Mouse (Mus musculus): Measurements from ENCODE around the gene Knstrn.

- TF ChIP-seq ZNF384 (IDR thresholded peaks at IDR 0.05; ENCODE audit: low read depth, low read length) (no peak), HCFC1 (IDR thresholded peaks at IDR 0.05; ENCODE audit: borderline replicate concordance, insufficient read depth, low read length) (no peak), CHD2 (IDR thresholded peaks at IDR 0.05; ENCODE audit: low read depth, low read length) (no peak), MAFK (IDR thresholded peaks at IDR 0.05; ENCODE audit: insufficient read depth, low read depth, low read length) (no peak)
Observed at GRCm38 (mm10) chr2:118790221-118790550, 23.6 kb upstream of the Knstrn start.

Measured in ES-E14 (cell line).